Mouse (Mus musculus) neural tube, embryonic 14.5 days (tissue): ENCODE results near the gene Lingo3. TPM values are rescaled to one million over a fixed set of nuclear protein-coding genes. Genes with fewer than 3 reads are reported as not detected.
A peak's percentile ranks its signal among the peaks of the same experiment; 100 is the strongest.

ENCODE experiments used
- ATAC-seq: fragments of 200-750 bp; cut with Nextera tagmentation; 2 replicates; pipeline ENCODE4 v1.8.0; 2017; ENCODE audit warnings: low read depth, mild to moderate bottlenecking, moderate TSS enrichment, moderate library complexity
- H3K27ac ChIP-seq: fragments of 300-500 bp; sonication (generic); 2 replicates; pipeline ENCODE4 v1.5.1; 2014; ENCODE audit warnings: low read depth, mild to moderate bottlenecking, control low read depth, low read length, moderate library complexity, mixed read lengths
- H3K27me3 ChIP-seq: fragments of 300-500 bp; sonication (generic); 2 replicates; pipeline ENCODE4 v1.6.1; 2014; ENCODE audit warnings: low read length; ENCODE audit not compliant: control insufficient read depth, insufficient read depth
- H3K36me3 ChIP-seq: fragments of 300-500 bp; sonication (generic); 2 replicates; pipeline ENCODE4 v1.6.1; 2014; ENCODE audit warnings: low read length, mixed read lengths; ENCODE audit not compliant: control insufficient read depth, insufficient read depth
- H3K4me1 ChIP-seq: fragments of 300-500 bp; sonication (generic); 2 replicates; pipeline ENCODE4 v1.6.1; 2014; ENCODE audit warnings: low read length; ENCODE audit not compliant: control insufficient read depth, insufficient read depth
- H3K4me2 ChIP-seq: fragments of 300-500 bp; sonication (generic); 2 replicates; pipeline ENCODE4 v1.6.1; 2014; ENCODE audit warnings: mild to moderate bottlenecking, low read depth, low read length, control low read depth
- H3K4me3 ChIP-seq: fragments of 300-500 bp; sonication (generic); 2 replicates; pipeline ENCODE4 v1.5.1; 2014; ENCODE audit warnings: low read depth, low read length, control low read depth, mixed read lengths
- H3K9ac ChIP-seq: fragments of 300-500 bp; sonication (generic); replicated peaks from 2 replicates; pipeline ENCODE4 v1.6.1; 2014; ENCODE audit warnings: low read depth, mild to moderate bottlenecking, control low read depth, low read length, mixed read lengths
- H3K9me3 ChIP-seq: fragments of 300-500 bp; sonication (generic); 2 replicates; pipeline ENCODE4 v1.6.1; 2016; ENCODE audit warnings: low read length; ENCODE audit not compliant: control insufficient read depth
- WGBS: fragments of 180-500 bp; shearing (Covaris S2); extraction: QIAGEN DNeasy Blood & Tissue Kit; methylation state at CpG from one replicate; pipeline ENCODE4 v1.1.7; 2014; 5-methylcytosine and 5-hydroxymethylcytosine counted together
- polyA plus RNA-seq: library from polyadenylated mRNA; unstranded; fragments of >200 nt; fragmentation: Nextera tagmentation; extraction: Ambion mirVana; gene quantifications from 2 replicates; pipeline ENCODE4 v1.2.1, GENCODE M21; 2014

The Lingo3 gene
- polyA plus RNA-seq, 1 experiment from 2014 or later: 12.0 TPM

DNA sequence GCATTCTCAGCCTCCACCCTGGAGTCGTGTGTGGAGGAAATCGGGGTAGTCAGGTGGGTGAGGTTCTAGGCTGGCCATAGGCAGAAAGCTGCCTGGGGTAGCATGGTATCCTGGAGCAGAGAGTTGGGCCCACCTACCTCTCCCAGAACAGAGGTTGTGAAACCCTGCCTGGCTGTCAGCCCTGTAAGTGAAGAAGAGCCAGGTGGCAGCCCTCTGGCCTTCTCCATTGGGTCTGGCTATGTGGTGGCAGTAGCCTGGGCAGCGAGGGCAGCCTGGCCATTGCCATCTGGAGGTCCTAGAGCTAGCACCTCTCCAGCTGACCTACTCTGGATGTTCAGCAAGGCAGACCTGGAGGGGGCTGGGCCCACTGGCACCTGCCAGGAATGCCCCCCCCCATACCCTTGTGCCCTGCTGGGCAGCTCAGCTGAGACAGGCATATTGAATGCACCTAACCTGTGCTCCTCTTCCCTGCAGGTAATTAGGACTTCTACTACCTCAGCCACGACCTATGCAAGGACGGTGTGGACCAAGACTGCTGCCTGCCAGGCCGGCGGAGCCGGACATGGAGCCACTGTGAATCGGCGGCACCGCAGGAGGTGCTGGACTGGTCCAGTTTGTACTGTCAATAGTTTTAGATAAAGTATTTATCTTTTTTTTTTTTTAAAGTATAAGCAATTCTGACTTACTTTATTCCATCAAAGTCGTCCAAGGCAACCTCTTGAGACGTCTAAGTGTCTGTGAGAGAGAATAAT lies 50.6 kb downstream of the Lingo3 start:
- 94% methylated on average over 13 of the region's 13 CpGs for WGBS
- Histone ChIP-seq H3K27ac (no peak overlapping the region), H3K4me1 (peaks cover 15% of the 10 kb centered on the region), H3K9me3 (no peaks in the 10 kb centered on the region), H3K4me2 (no peak overlapping the region), H3K27me3 (no peaks in the 10 kb centered on the region), H3K36me3 (peaks cover 64% of the 10 kb centered on the region), H3K9ac (no peak overlapping the region), H3K4me3 (no peak overlapping the region)
- no peak for ATAC-seq

DNA sequence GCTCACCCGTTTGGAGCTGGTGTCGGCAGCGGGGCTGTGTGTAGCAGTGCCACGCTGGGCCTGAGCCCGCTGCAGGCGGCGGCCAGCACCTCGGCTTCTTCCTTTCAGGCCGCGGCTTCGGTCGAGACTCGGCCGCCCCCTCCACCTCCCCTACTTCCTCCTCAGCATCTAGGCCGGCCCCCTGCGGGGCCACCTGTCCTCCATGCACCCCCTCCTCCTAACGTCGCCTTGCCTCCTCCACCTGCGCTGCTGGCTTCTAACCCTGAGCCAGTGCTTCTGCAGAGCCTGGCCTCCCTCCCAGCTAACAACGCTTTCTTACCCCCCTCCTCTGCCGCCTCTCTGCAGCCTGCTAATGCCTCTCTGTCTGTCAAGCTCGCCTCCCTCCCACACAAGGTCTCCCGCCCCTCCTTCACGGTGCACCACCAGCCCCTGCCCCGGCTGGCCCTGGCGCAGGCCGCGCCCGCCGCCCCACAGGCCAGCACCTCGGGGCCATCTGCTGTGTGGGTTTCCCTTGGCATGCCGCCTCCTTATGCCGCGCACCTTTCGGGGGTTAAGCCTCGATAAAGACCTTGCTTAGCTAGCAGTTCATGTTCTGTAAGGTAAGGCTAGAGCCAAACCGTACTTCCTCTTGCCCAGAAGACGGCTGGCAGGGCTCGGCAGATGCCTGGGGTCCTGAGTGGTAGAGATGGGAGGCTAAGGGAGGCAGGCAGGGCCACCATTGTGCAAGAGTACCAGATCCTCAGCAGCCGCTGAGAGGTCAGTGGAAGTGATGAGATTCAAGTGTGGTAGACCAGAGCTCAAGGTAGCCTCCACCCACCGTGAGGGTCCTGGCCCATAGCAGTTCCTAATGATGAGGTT lies 51.4 kb downstream of the Lingo3 start:
- Histone ChIP-seq H3K9me3 (no peaks in the 10 kb centered on the region), H3K4me3 (no peak overlapping the region), H3K36me3 (peaks cover 72% of the 10 kb centered on the region), H3K4me2 (no peak overlapping the region), H3K9ac (no peak overlapping the region), H3K4me1 (peaks cover 15% of the 10 kb centered on the region), H3K27me3 (no peaks in the 10 kb centered on the region), H3K27ac (peak overlapping the region; percentile 1; the same call in 1 of the 2 replicates)
- 80% methylated on average over 41 of the region's 41 CpGs for WGBS
- ATAC-seq: no peak

DNA sequence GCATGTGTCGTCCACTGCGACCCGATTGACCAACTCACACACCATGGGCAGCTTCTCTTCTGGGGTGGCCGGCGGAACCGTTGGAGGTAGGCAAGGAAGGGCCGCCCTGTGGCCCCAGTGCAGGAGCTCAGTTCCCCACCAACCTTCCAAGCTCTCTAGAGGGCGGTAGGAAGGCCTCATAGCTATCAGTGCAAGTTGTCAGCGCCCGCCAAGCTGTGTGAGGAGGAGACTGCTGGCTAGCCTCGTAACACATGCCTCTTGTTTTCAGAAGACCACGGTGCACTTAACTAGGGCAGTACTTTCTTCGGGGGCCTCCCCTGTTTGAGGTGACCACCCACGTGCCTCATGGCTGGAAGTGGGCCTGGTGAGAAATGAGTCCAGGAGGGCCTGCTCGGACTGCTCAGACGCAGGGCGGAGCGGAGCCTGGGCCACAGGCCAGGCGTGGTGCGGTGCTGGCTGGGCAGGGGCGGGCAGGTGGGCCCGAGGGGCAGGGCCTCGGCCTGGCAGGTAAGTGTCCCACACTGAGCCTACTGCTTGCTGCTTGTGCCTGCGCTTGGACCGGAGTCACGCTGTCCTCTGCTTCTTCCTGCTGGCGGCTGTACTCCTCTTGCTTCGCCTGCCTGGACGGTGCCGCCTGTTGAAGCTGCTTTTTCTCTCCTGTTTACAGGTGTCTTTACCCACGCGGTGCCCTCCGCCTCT lies 52.2 kb downstream of the Lingo3 start:
- H3K9ac ChIP-seq: no peak overlapping the region
- H3K27me3 ChIP-seq: no peaks in the 10 kb centered on the region
- 84% methylated on average over 33 of the region's 33 CpGs for WGBS
- H3K27ac ChIP-seq: no peak overlapping the region
- no peaks in the 10 kb centered on the region for H3K9me3 ChIP-seq
- H3K4me3 ChIP-seq: no peak overlapping the region
- no peak overlapping the region for H3K4me2 ChIP-seq
- H3K4me1 ChIP-seq: peaks cover 9% of the 10 kb centered on the region
- H3K36me3 ChIP-seq: peaks cover 78% of the 10 kb centered on the region
- ATAC-seq: no peak

DNA sequence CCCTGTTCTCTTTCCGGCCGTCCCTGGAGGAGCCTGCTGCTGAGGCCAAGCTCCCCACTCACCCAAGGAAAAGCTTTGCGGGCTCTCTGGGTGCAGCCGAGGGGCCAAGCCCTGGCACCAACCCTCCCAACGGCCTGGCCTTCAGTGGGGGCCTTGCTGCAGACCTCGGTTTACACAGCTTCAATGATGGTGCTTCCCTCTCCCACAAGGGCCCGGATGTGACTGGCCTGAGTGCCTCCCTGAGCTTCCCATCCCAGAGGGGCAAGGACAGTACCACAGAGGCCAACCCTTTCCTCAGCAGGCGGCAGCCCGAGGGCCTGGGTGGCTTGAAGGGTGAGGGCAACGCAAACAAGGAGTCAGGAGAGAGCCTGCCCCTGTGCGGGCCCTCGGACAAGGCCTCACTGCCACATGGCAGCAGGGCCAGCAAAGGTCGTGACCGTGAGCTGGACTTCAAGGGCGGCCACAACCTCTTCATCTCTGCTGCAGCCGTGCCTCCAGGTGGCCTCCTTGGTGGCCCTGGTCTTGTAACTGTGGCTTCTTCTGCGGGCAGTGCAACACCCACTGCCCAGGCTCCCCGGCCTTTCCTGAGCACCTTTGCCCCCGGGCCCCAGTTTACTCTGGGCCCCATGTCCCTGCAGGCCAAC lies 53.0 kb downstream of the Lingo3 start:
- no peak overlapping the region for H3K27ac ChIP-seq
- H3K4me1 ChIP-seq: 0 out of 2 replicates have a peak, but pooled peaks cover 2% of the 10 kb centered on the region
- WGBS: 90% methylated on average over 19 of the region's 19 CpGs
- ATAC-seq: no peak
- H3K4me3 ChIP-seq: no peak overlapping the region
- H3K9ac ChIP-seq: no peak overlapping the region
- H3K36me3 ChIP-seq: peaks cover 82% of the 10 kb centered on the region
- no peaks in the 10 kb centered on the region for H3K9me3 ChIP-seq
- H3K27me3 ChIP-seq: no peaks in the 10 kb centered on the region
- H3K4me2 ChIP-seq: no peak overlapping the region

DNA sequence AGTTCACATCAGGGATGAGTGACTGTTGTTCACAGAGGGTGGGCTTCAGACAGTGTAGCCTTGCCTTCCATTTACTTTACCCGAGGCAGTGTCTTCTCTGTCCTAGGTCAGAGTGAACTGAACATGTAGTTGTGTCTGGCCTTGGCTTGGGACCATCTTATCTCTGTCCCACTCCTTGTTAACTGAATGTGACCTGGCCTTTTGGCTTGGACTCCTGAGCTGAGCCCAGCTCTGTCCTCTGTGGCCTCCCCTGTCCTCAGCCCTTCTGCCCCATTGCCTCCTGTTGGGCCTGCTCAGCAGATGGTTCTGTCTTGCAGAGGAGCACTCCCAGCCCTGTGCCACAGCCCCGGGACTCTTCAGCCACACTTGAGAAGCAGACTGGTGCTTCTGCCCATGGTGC lies 56.3 kb downstream of the Lingo3 start:
- no peak for ATAC-seq
- Histone ChIP-seq H3K27ac (no peak overlapping the region), H3K36me3 (peaks cover 87% of the 10 kb centered on the region), H3K4me3 (no peak overlapping the region), H3K9me3 (no peaks in the 10 kb centered on the region), H3K27me3 (no peaks in the 10 kb centered on the region), H3K4me1 (no peaks in the 10 kb centered on the region), H3K9ac (no peak overlapping the region), H3K4me2 (no peak overlapping the region)
- 83% methylated on average over 2 of the region's 2 CpGs for WGBS

DNA sequence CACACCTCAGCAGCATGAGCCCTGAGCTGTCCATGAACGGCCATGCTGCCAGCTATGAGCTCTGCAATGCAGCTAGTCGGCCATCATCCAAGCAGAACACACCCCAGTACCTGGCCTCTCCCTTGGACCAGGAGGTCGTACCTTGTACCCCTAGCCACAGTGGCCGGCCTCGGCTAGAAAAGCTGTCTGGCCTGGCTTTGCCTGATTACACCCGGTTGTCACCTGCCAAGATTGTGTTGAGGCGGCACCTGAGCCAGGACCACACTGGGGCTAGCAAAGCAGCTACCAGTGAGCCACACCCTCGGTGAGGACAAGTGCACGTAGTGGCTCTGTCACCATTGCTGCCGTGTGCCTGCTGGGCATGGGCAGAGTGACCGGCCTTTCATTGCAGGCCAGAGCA lies 57.9 kb downstream of the Lingo3 start:
- 97% methylated on average over 11 of the region's 11 CpGs for WGBS
- no peaks in the 10 kb centered on the region for H3K9me3 ChIP-seq

DNA sequence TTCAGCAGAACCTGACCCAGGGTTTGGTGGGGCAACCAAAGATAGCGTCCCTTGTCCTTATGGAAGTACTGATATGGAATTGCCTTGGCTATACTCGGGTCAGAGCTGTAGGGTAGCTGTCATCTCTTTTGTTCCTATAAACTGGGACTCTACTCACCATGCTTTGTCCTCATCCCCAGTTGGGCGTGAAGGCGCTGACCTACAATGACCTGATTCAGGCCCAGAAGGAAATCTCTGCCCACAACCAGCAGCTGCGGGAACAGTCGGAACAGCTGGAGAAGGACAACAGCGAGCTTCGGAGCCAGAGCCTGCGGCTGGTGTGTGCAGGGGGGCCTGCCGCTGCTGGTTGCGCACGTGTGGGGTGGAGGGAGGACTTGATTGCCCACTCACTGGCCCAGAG lies 59.0 kb downstream of the Lingo3 start:
- 79% methylated on average over 12 of the region's 12 CpGs for WGBS
- Histone ChIP-seq H3K4me2 (no peak overlapping the region), H3K27me3 (no peaks in the 10 kb centered on the region), H3K9me3 (no peaks in the 10 kb centered on the region), H3K27ac (no peak overlapping the region), H3K36me3 (peaks cover 91% of the 10 kb centered on the region), H3K9ac (no peak overlapping the region), H3K4me1 (no peaks in the 10 kb centered on the region), H3K4me3 (no peak overlapping the region)
- no peak for ATAC-seq

More for the DNA sequence above, 57.9 kb downstream of the Lingo3 start:
- Histone ChIP-seq H3K9ac (no peak overlapping the region), H3K36me3 (peaks cover 86% of the 10 kb centered on the region), H3K4me1 (no peaks in the 10 kb centered on the region), H3K27ac (no peak overlapping the region), H3K27me3 (no peaks in the 10 kb centered on the region), H3K4me2 (no peak overlapping the region), H3K4me3 (no peak overlapping the region)
- ATAC-seq: no peak

DNA sequence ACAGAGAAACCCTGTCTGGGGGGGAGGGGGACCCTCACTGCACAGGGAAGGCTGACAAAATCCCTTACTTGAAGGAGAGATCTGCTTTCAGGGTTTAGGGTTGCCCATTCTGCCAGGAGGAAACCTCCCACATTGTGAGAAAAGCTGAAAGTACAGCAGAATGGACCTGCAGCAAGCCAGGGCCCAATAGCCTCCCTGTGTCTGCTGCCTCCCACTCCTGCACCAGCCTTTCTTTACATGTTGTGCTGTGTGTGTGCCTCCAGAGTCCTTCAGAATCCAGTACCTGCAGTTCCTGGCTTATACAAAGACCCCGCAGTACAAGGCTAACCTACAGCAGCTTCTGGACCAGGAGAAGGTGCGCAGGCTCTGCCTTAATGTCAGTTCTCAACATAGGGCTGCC lies 59.5 kb downstream of the Lingo3 start:
- no peak overlapping the region for H3K27ac ChIP-seq
- H3K4me2 ChIP-seq: no peak overlapping the region
- no peaks in the 10 kb centered on the region for H3K27me3 ChIP-seq
- H3K9me3 ChIP-seq: no peaks in the 10 kb centered on the region
- no peaks in the 10 kb centered on the region for H3K4me1 ChIP-seq
- WGBS: 100% methylated on average over 2 of the region's 2 CpGs
- H3K36me3 ChIP-seq: peaks cover 93% of the 10 kb centered on the region
- no peak overlapping the region for H3K4me3 ChIP-seq
- ATAC-seq: no peak
- no peak overlapping the region for H3K9ac ChIP-seq
